Mouse (Mus musculus) C3H10T1/2 (cell line): ENCODE results near the gene Mpnd. TPM values are rescaled to one million over a fixed set of nuclear protein-coding genes. Genes with fewer than 3 reads are reported as not detected.

ENCODE experiments used
- polyA plus RNA-seq, 2 experiments: library from polyadenylated mRNA; unstranded; fragments of >200 nt; fragmentation: generic; extraction: Trizol; gene quantifications; one replicate each; pipeline ENCODE4 v1.2.1; 2012; ENCODE audit warnings: missing spikeins in 2 of 2

Mpnd gene
- polyA plus RNA-seq = 100 to 1,000 TPM; 124 to 143 TPM

DNA sequence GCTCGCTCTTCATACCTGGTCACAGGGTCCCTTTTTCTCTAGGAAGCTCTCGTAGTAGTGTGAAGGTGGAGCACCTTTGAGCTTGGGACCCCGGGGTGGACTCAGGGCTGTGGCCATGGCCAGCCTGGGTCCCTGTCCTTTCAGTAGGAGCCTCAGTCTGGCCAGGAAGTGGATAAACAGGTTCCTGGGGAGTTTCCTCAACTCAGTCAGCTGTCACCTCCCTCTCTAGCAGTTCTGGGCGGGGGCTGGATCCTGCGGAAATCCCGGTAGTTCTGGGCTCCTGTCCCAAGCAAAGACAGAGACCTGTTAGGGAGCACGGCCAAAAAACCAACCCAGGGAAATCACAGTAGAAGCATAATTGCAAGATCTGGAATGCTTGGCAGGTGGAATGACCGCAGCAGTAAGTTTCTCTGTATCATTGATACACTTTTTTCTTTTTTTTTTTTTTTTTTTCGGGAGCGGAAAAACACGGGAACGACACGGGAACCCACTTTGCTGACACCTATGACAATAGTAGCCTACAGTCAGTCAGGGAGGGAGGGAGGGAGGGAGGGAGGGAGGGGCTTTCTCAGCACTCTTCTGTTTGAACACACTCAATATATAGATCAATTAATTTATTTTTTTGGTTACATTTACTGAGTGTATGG is at the start of gene Mpnd, which contains the start of gene Stap2:
Mpnd (plus strand) TSS at position 297 of the 647 bp plus-strand sequence.
Stap2 (minus strand) TSS at position 170 of the 647 bp plus-strand sequence.

GRCm38 (mm10) chr17:55958918-55959728 is 46.4 kb upstream of the Mpnd start, which contains the start of gene Yju2:
Gene Yju2, plus strand, starts transcription at chr17:55959099.

DNA sequence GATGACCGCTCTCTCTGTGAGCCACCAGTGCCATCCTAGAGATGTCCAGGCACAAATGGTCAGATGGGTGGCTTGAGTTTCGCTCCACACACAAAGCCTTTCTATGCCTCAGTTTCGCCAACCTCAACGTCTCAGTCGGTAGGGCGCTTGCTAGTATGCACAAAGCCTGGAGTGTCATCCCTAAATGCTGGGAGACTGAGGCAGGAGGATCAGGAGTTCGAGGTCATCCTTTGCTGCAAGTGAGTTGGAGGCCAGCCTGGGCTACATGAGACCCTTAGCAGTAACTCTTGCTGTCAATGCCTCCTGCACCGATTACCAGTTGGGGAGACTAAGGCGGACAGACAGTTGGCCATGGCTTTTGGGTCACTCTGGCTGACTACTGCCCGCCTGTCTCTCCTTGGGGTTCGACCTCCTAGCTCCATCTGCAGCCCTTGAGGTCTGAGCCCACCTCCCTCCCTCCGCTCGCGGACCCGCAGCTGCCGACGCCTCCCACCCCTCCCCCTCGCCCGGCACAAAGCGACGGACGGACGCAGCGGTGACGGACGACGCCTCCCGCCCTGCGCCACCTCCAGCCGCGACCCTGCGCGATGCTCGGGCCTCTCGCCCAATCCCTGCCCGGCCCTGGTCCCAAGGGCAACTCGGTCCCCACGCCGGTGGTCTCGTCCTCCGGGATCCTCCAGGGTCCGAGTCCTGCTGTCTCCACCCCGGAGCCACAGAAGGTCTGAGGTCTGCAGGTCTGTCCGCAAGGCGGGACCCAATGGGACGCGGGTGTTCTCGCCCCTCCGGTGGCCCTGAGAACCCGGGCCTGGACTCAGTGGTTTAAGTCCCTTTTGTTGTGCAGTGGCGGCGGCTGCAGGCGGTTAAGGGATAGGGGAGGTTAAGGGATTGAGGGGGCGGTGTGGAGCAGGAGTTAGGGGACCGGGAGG is 35.3 kb upstream of the Mpnd start, which contains the start of gene Shd:
Shd (plus strand) TSS at position 502 of the 926 bp plus-strand sequence.

DNA sequence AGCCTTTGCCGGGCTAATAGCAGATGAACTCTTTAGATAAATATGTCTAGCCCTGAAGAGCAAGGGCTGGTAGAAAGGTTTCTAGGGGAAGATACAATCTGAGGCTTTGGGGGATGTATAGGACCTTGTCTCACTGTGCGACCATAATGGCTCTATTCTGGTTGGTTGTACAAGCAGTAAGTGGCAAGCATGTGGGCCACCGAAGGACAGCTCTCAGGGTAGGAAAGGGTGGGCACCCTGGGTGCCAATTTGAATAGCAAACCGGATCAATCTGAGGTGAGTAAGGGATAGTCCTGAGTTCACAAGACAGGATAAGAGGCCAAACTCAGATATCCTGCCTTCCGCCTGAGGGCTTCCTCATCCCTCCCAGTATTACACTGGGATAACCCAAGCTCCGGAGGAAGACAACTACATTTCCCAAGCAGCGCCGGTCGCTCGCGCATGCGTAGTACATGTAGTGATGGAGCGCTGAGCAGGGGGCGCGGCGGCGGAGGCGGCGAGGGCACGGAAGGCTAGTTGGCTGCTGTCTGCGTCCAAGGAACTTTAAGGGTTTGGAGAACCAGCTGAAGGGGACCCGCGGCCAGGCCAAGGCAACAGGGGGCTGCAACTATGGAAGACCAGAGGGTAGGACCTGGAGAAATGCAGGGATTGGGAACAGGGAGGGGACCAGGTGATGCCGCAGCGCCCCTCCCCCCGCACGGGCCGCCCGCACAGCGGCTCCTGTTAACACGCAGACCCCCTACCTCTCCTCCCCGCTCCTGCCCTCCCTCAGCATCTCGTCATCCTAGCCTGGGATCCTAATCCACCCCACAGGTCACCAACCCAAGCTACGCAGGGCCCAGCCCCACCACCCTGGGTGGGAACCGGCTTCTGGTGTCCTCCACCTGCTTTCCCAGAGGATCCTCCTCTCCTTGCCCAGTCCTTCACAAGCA is 19.2 kb upstream of the Mpnd start, which contains the start of gene Fsd1:
Fsd1 (plus strand) TSS at position 480 of the 932 bp plus-strand sequence.

GRCm38 (mm10) chr17:56036176-56036900 is 30.8 kb downstream of the Mpnd start, which contains the start of gene Sh3gl1:
Gene Sh3gl1, minus strand, starts transcription at chr17:56036635.

DNA sequence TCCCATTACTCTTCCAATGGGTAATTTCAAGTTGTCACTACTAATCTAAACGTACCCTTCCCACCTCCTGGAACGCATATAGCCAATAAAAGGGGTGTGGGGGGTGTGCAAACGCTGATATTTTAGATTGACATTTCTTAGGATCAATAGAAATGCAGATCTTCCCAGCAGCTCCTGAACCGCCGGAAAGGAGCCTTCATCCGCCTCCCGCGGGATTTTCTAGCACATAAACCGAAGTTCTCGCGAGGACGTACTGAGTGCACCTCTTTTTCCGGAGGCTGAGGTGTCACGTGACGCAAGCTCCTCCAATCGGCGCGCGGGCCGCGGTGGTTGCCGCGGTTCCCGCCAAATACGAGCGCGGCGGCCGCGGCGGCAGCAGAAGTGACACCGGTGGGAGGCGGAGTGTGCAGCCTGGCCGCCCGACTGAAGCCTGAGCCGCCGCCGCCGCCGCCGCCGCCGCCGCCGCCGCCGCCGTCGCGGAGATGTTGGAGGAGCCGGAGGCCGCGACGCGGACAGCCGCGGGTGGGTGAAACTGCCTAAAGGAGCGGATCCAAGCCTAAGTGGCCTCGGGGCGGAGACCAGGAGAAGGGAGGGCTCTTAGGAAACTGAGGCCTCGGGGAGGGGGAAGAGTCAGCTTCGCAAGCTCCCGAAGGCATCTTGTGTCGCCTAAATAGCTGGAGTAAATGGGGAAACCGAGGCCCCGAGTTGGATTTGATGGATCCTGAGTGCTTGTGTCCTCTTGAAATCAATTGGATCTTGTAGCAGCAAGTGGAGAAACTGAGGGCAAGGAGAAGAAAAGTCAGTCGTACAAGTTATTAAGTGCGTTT is 34.7 kb downstream of the Mpnd start, which contains the start of gene Chaf1a:
Chaf1a (plus strand) TSS at position 410 of the 827 bp plus-strand sequence.

Other genes starting within 250 kb of the Mpnd start
- gene Zfp119a, start 126.8 kb upstream of the Mpnd start, polyA plus RNA-seq = under 1 TPM; 0.07 to 0.77 TPM
- gene Zfp959, start 113.6 kb upstream of the Mpnd start, polyA plus RNA-seq = 1 to 10 TPM in 1 of 2 experiments, under 1 TPM in 1; 0.12 to 1.7 TPM
- gene Zfp119b, start 56.2 kb upstream of the Mpnd start, polyA plus RNA-seq = under 1 TPM; 0.06 to 0.94 TPM
- gene Ebi3, start 53.1 kb upstream of the Mpnd start, polyA plus RNA-seq = under 1 TPM in 1 of 2 experiments, not detected in 1; 0.06 TPM
- gene Yju2, start 46.6 kb upstream of the Mpnd start, polyA plus RNA-seq = 10 to 100 TPM; 16.0 to 20.0 TPM
- gene Shd, start 35.2 kb upstream of the Mpnd start, polyA plus RNA-seq = under 1 TPM; 0.02 to 0.21 TPM
- 1 to 10 TPM in 1 of 2 experiments, under 1 TPM in 1; 0.64 to 1.5 TPM for gene Fsd1, start 19.2 kb upstream of the Mpnd start, polyA plus RNA-seq
- gene Stap2, start 127 bp upstream of the Mpnd start, polyA plus RNA-seq = 1 to 10 TPM in 1 of 2 experiments, under 1 TPM in 1; 0.34 to 1.7 TPM
- 100 to 1,000 TPM in 1 of 2 experiments, 10 to 100 TPM in 1; 42.7 to 118 TPM for gene Sh3gl1, start 30.9 kb downstream of the Mpnd start, polyA plus RNA-seq
- 10 to 100 TPM; 11.2 to 22.3 TPM for gene Chaf1a, start 34.7 kb downstream of the Mpnd start, polyA plus RNA-seq
- gene Ubxn6, start 69.3 kb downstream of the Mpnd start, polyA plus RNA-seq = 10 to 100 TPM; 74.6 to 75.5 TPM
- gene Hdgfl2, start 73.9 kb downstream of the Mpnd start, polyA plus RNA-seq = 10 to 100 TPM; 79.2 to 93.8 TPM
- gene Plin4, start 104.1 kb downstream of the Mpnd start, polyA plus RNA-seq = 10 to 100 TPM in 1 of 2 experiments, 1 to 10 TPM in 1; 2.6 to 25.7 TPM
- gene Plin5, start 111.9 kb downstream of the Mpnd start, polyA plus RNA-seq = under 1 TPM in 1 of 2 experiments, not detected in 1; 0.07 TPM
- under 1 TPM in 1 of 2 experiments, not detected in 1; 0.08 TPM for gene Lrg1, start 116.3 kb downstream of the Mpnd start, polyA plus RNA-seq
- under 1 TPM; 0.48 to 0.54 TPM for gene Sema6b, start 134.6 kb downstream of the Mpnd start, polyA plus RNA-seq
- 1 to 10 TPM; 1.8 to 9.3 TPM for gene Tnfaip8l1, start 156.8 kb downstream of the Mpnd start, polyA plus RNA-seq
- 100 to 1,000 TPM; 116 to 121 TPM for gene Mydgf, start 178.2 kb downstream of the Mpnd start, polyA plus RNA-seq
- gene Dpp9, start 213.2 kb downstream of the Mpnd start, polyA plus RNA-seq = 10 to 100 TPM; 17.4 to 41.3 TPM